Mouse (Mus musculus): ENCODE data around the gene Rbm15b.

The Rbm15b gene

GRCm38 (mm10) chr9:106886828-106887702 is at the start of gene Rbm15b:
Gene Rbm15b, minus strand, starts transcription at chr9:106887428.
- peak; percentile 99 for DNase-seq (ENCODE audit: low read depth)

GRCm38 (mm10) chr9:106934998-106935397 is 47.8 kb upstream of the Rbm15b start:
- no peak for DNase-seq (ENCODE audit: low read depth)

- no peak for DNase-seq (ENCODE audit: low read depth)
Observed at GRCm38 (mm10) chr9:106914878-106915277, 27.6 kb upstream of the Rbm15b start.

GRCm38 (mm10) chr9:106913759-106914158 is 26.5 kb upstream of the Rbm15b start:
- DNase-seq (ENCODE audit: low read depth): peak; percentile 33

- no peak for DNase-seq (ENCODE audit: low read depth)
Observed at GRCm38 (mm10) chr9:106911624-106912023, 24.4 kb upstream of the Rbm15b start.

- DNase-seq (ENCODE audit: low read depth): no peak
Observed at GRCm38 (mm10) chr9:106908715-106909114, 21.5 kb upstream of the Rbm15b start.

- DNase-seq (ENCODE audit: low read depth): no peak
Observed at GRCm38 (mm10) chr9:106908174-106908573, 20.9 kb upstream of the Rbm15b start.

GRCm38 (mm10) chr9:106906597-106906996 is 19.4 kb upstream of the Rbm15b start:
- no peak for DNase-seq (ENCODE audit: low read depth)

- DNase-seq (ENCODE audit: low read depth): peak; percentile 62
Observed at GRCm38 (mm10) chr9:106903791-106904134, 16.5 kb upstream of the Rbm15b start.

- DNase-seq (ENCODE audit: low read depth): no peak
Observed at GRCm38 (mm10) chr9:106903099-106903790, 16.0 kb upstream of the Rbm15b start.

- DNase-seq (ENCODE audit: low read depth): no peak
Observed at GRCm38 (mm10) chr9:106901596-106901995, 14.4 kb upstream of the Rbm15b start.

- DNase-seq (ENCODE audit: low read depth): no peak
Observed at GRCm38 (mm10) chr9:106898901-106899300, 11.7 kb upstream of the Rbm15b start.

- DNase-seq (ENCODE audit: low read depth): no peak
Observed at GRCm38 (mm10) chr9:106893327-106893726, 6.1 kb upstream of the Rbm15b start.

GRCm38 (mm10) chr9:106892552-106892875 is 5.3 kb upstream of the Rbm15b start:
- no peak for DNase-seq (ENCODE audit: low read depth)

GRCm38 (mm10) chr9:106891829-106892551 is 4.8 kb upstream of the Rbm15b start, which contains the start of gene Manf:
Gene Manf, minus strand, starts transcription at chr9:106891979.
- peak; percentile 98 for DNase-seq (ENCODE audit: low read depth)

GRCm38 (mm10) chr9:106891341-106891741 is 4.1 kb upstream of the Rbm15b start:
- no peak for DNase-seq (ENCODE audit: low read depth)

GRCm38 (mm10) chr9:106890496-106891240 is 3.4 kb upstream of the Rbm15b start:
- peak; percentile 15 for DNase-seq (ENCODE audit: low read depth)

- DNase-seq (ENCODE audit: low read depth): no peak
Observed at GRCm38 (mm10) chr9:106889321-106889720, 2.1 kb upstream of the Rbm15b start.

GRCm38 (mm10) chr9:106888346-106888745 is 1.1 kb upstream of the Rbm15b start:
- peak; percentile 20 for DNase-seq (ENCODE audit: low read depth)

GRCm38 (mm10) chr9:106885901-106886731 is 1.1 kb downstream of the Rbm15b start:
- DNase-seq (ENCODE audit: low read depth): peak; percentile 74

All from naive thymus-derived CD4-positive, alpha-beta T cell, adult 2 months (primary cell).